Comparison of ENCODE assay signal across 20 mouse cellular contexts in genomic region chr13:48160161-48160560, GRCm38 (mm10).
DNase-seq lines count a peak whose midpoint lies in the region; ATAC-seq lines count a peak whose summit lies in the region.
"Had no signal": no experiment of that assay in that cellular context is flagged by ENCODE, and none has a peak within 500 bp of the region (broad histone marks: within the 10 kb centered on the region; RNA-seq: fewer than 3 reads in every experiment).

No protein-coding gene starts in this region.

- H3K9me3 ChIP-seq in hindbrain, embryonic 10.5 days, result no peaks in the 10 kb centered on the region
- H3K9me3 ChIP-seq in hindbrain, embryonic 16.5 days (ENCODE audit: control insufficient read depth, low read length), result no peaks in the 10 kb centered on the region
- H3K9me3 ChIP-seq in neural tube, embryonic 13.5 days, result no peaks in the 10 kb centered on the region
- H3K9me3 ChIP-seq in forebrain, embryonic 12.5 days, result no peaks in the 10 kb centered on the region
- H3K9me3 ChIP-seq in kidney, embryonic 16.5 days (ENCODE audit: low read length), result no peaks in the 10 kb centered on the region
- H3K9me3 ChIP-seq: embryonic facial prominence, embryonic 10.5 days; heart, embryonic 10.5 days; kidney, embryonic 15.5 days; limb, embryonic 13.5 days; liver, embryonic 12.5 days had no signal

- H3K4me2 ChIP-seq in hindbrain, embryonic 16.5 days (ENCODE audit: low read length), result no peak overlapping the region
- no peak overlapping the region; the same call in 1 of the 2 replicates for H3K4me2 ChIP-seq in neural tube, embryonic 13.5 days
- peak overlapping the region; percentile 47 for H3K4me2 ChIP-seq in forebrain, embryonic 12.5 days
- no peak overlapping the region for H3K4me2 ChIP-seq in kidney, embryonic 16.5 days (replicated peaks; ENCODE audit: low read depth, low read length)
- H3K4me2 ChIP-seq: kidney, embryonic 15.5 days; limb, embryonic 13.5 days; liver, embryonic 12.5 days had no signal

- H3K36me3 ChIP-seq in hindbrain, embryonic 10.5 days, result no peaks in the 10 kb centered on the region
- H3K36me3 ChIP-seq in hindbrain, embryonic 16.5 days (ENCODE audit: control insufficient read depth, insufficient read depth, low read length), result no peaks in the 10 kb centered on the region
- no peaks in the 10 kb centered on the region for H3K36me3 ChIP-seq in neural tube, embryonic 13.5 days
- H3K36me3 ChIP-seq in forebrain, embryonic 12.5 days (replicated peaks), result no peaks in the 10 kb centered on the region
- no peaks in the 10 kb centered on the region for H3K36me3 ChIP-seq in kidney, embryonic 16.5 days (ENCODE audit: insufficient read depth, low read length)
- H3K36me3 ChIP-seq: embryonic facial prominence, embryonic 10.5 days; heart, embryonic 10.5 days; kidney, embryonic 15.5 days; limb, embryonic 13.5 days; liver, embryonic 12.5 days had no signal

- peak overlapping the region; percentile 83 for H3K27ac ChIP-seq in hindbrain, embryonic 10.5 days
- no peak overlapping the region for H3K27ac ChIP-seq in hindbrain, embryonic 16.5 days (ENCODE audit: low read depth, low read length)
- H3K27ac ChIP-seq in neural tube, embryonic 13.5 days (replicated peaks), result 0 out of 2 replicates have a peak overlapping the region, but pooled peaks have one; percentile 6
- peak overlapping the region; percentile 86 for H3K27ac ChIP-seq in forebrain, embryonic 12.5 days
- H3K27ac ChIP-seq in kidney, embryonic 16.5 days (ENCODE audit: low read length), result no peak overlapping the region
- H3K27ac ChIP-seq: embryonic facial prominence, embryonic 10.5 days; kidney, embryonic 15.5 days; limb, embryonic 13.5 days; liver, embryonic 12.5 days had no signal

- ATAC-seq in hindbrain, embryonic 16.5 days, result no peak
- no peak for ATAC-seq in neural tube, embryonic 13.5 days (ENCODE audit: low read depth)
- ATAC-seq in forebrain, embryonic 12.5 days (ENCODE audit: low FRiP score), result no peak
- no peak for ATAC-seq in frontal cortex, adult (ENCODE audit: low TSS enrichment)
- ATAC-seq in kidney, embryonic 16.5 days (ENCODE audit: low FRiP score, low TSS enrichment), result no peak
- ATAC-seq: liver, embryonic 12.5 days had no signal

- H3K27me3 ChIP-seq in hindbrain, embryonic 10.5 days (ENCODE audit: insufficient read depth, poor library complexity, severe bottlenecking), result 0 out of 2 replicates have a peak, but pooled peaks cover 4% of the 10 kb centered on the region
- H3K27me3 ChIP-seq in hindbrain, embryonic 16.5 days (replicated peaks; ENCODE audit: control insufficient read depth, insufficient read depth, low read length), result no peaks in the 10 kb centered on the region
- H3K27me3 ChIP-seq in neural tube, embryonic 13.5 days, result no peaks in the 10 kb centered on the region
- no peaks in the 10 kb centered on the region for H3K27me3 ChIP-seq in forebrain, embryonic 12.5 days
- H3K27me3 ChIP-seq in kidney, embryonic 16.5 days (ENCODE audit: insufficient read depth, low read length), result no peaks in the 10 kb centered on the region
- H3K27me3 ChIP-seq: kidney, embryonic 15.5 days; liver, embryonic 12.5 days had no signal

- no peak overlapping the region for H3K9ac ChIP-seq in hindbrain, embryonic 16.5 days (ENCODE audit: low read depth, low read length)
- H3K9ac ChIP-seq in neural tube, embryonic 13.5 days, result no peak overlapping the region
- no peak overlapping the region for H3K9ac ChIP-seq in forebrain, embryonic 12.5 days
- H3K9ac ChIP-seq in kidney, embryonic 16.5 days (replicated peaks; ENCODE audit: low read length), result no peak overlapping the region
- H3K9ac ChIP-seq: kidney, embryonic 15.5 days; limb, embryonic 13.5 days; liver, embryonic 12.5 days had no signal

- no peak for DNase-seq in hindbrain, embryonic 10.5 days (ENCODE audit: low spot score)
- no peak for DNase-seq in neural tube, embryonic 10.5 days (ENCODE audit: extremely low spot score, low spot score)
- DNase-seq: cerebellum, adult 11 months; cerebellum, adult 9-11 months; gastrocnemius, postnatal 25 days; kidney, adult 11 months; layer of hippocampus, adult 9-11 months; lung, adult 18-20 months; lung, postnatal 10 days; thymus, postnatal 25 days had no signal

- 54% methylated on average over 5 of the region's 5 CpGs for WGBS in hindbrain, embryonic 10.5 days
- WGBS in hindbrain, embryonic 16.5 days, result 29% methylated on average over 5 of the region's 5 CpGs
- 27% methylated on average over 5 of the region's 5 CpGs for WGBS in neural tube, embryonic 13.5 days
- WGBS in forebrain, embryonic 12.5 days, result 11% methylated on average over 5 of the region's 5 CpGs
- WGBS in kidney, embryonic 16.5 days, result 69% methylated on average over 5 of the region's 5 CpGs

- peaks cover 51% of the 10 kb centered on the region for H3K4me1 ChIP-seq in hindbrain, embryonic 10.5 days (replicated peaks)
- peaks cover 8% of the 10 kb centered on the region for H3K4me1 ChIP-seq in hindbrain, embryonic 16.5 days (ENCODE audit: control insufficient read depth, insufficient read depth, low read depth, low read length)
- H3K4me1 ChIP-seq in neural tube, embryonic 13.5 days (replicated peaks), result peaks cover 37% of the 10 kb centered on the region
- peaks cover 51% of the 10 kb centered on the region for H3K4me1 ChIP-seq in forebrain, embryonic 12.5 days
- no peaks in the 10 kb centered on the region for H3K4me1 ChIP-seq in kidney, embryonic 16.5 days (ENCODE audit: insufficient read depth, low read length)
- H3K4me1 ChIP-seq: kidney, embryonic 15.5 days; liver, embryonic 12.5 days had no signal

- no peak overlapping the region for H3K4me3 ChIP-seq in hindbrain, embryonic 10.5 days
- H3K4me3 ChIP-seq in hindbrain, embryonic 16.5 days (ENCODE audit: low read length), result no peak overlapping the region
- H3K4me3 ChIP-seq in neural tube, embryonic 13.5 days, result no peak overlapping the region
- no peak overlapping the region for H3K4me3 ChIP-seq in forebrain, embryonic 12.5 days (replicated peaks)
- H3K4me3 ChIP-seq in kidney, embryonic 16.5 days (ENCODE audit: low read length), result no peak overlapping the region
- H3K4me3 ChIP-seq: kidney, embryonic 15.5 days; limb, embryonic 13.5 days; liver, embryonic 12.5 days had no signal

Comparison
In these comparisons a context has a peak if more than half of its experiments do, and no peak if none do; other contexts are left out.
1. H3K27ac ChIP-seq: peak in hindbrain, embryonic 10.5 days (single experiment), neural tube, embryonic 13.5 days (single experiment) and forebrain, embryonic 12.5 days (single experiment); none in hindbrain, embryonic 16.5 days (single experiment) and kidney, embryonic 16.5 days (single experiment).